Mouse (Mus musculus) midbrain, embryonic 11.5 days (tissue): Measurements from ENCODE around the gene Olfr1251. TPM values are rescaled to one million over a fixed set of nuclear protein-coding genes. Genes with fewer than 3 reads are reported as not detected.
"Not testable (repeated sequence)": the region's sequence is repeated elsewhere in the genome, so short reads cannot be mapped to it uniquely, and the experiment has no call there.

Experiments
- ATAC-seq: fragments of 200-750 bp; cut with Nextera tagmentation; 2 replicates; pipeline ENCODE4 v1.8.0; 2017; ENCODE audit warnings: moderate TSS enrichment, moderate library complexity; ENCODE audit not compliant: low FRiP score
- DNase-seq: peaks from one replicate; pipeline ENCODE4 v3.0.0; 2015; ENCODE audit warnings: low spot score; ENCODE audit errors: missing footprints
- H3K27ac ChIP-seq: fragments of 300-500 bp; sonication (generic); 2 replicates; pipeline ENCODE4 v1.5.1; 2014; ENCODE audit warnings: low read depth, low read length
- H3K27me3 ChIP-seq: fragments of 300-500 bp; sonication (generic); 2 replicates; pipeline ENCODE4 v1.6.1; 2014; ENCODE audit warnings: mild to moderate bottlenecking, low read length, moderate library complexity, mixed read lengths; ENCODE audit not compliant: control insufficient read depth, insufficient read depth
- H3K36me3 ChIP-seq: fragments of 300-500 bp; sonication (generic); 2 replicates; pipeline ENCODE4 v1.6.1; 2014; ENCODE audit warnings: mild to moderate bottlenecking, low read length, moderate library complexity, mixed read lengths; ENCODE audit not compliant: control insufficient read depth, insufficient read depth
- H3K4me1 ChIP-seq: fragments of 300-500 bp; sonication (generic); 2 replicates; pipeline ENCODE4 v1.6.1; 2014; ENCODE audit warnings: low read length; ENCODE audit not compliant: control insufficient read depth, insufficient read depth
- H3K4me2 ChIP-seq: fragments of 300-500 bp; sonication (generic); 2 replicates; pipeline ENCODE4 v1.6.1; 2014; ENCODE audit warnings: mild to moderate bottlenecking, moderate library complexity
- H3K4me3 ChIP-seq: fragments of 300-500 bp; sonication (generic); 2 replicates; pipeline ENCODE4 v1.5.1; 2014; ENCODE audit warnings: low read depth, low read length
- H3K9ac ChIP-seq: fragments of 300-500 bp; sonication (generic); 2 replicates; pipeline ENCODE4 v1.6.1; 2014; ENCODE audit warnings: low read length
- H3K9me3 ChIP-seq: fragments of 300-500 bp; sonication (generic); 2 replicates; pipeline ENCODE4 v1.6.1; 2016; ENCODE audit warnings: low read length; ENCODE audit not compliant: control insufficient read depth
- WGBS: fragments of 180-500 bp; shearing (Covaris S2); extraction: QIAGEN DNeasy Blood & Tissue Kit; methylation state at CpG from one replicate; pipeline ENCODE4 v1.1.7; 2014; 5-methylcytosine and 5-hydroxymethylcytosine counted together
- polyA plus RNA-seq: library from polyadenylated mRNA; unstranded; fragments of >200 nt; fragmentation: Nextera tagmentation; extraction: Ambion mirVana; gene quantifications from 2 replicates; pipeline ENCODE4 v1.2.1, GENCODE M21; 2014

The Olfr1251 gene
- not detected in 2 replicates for polyA plus RNA-seq

DNA sequence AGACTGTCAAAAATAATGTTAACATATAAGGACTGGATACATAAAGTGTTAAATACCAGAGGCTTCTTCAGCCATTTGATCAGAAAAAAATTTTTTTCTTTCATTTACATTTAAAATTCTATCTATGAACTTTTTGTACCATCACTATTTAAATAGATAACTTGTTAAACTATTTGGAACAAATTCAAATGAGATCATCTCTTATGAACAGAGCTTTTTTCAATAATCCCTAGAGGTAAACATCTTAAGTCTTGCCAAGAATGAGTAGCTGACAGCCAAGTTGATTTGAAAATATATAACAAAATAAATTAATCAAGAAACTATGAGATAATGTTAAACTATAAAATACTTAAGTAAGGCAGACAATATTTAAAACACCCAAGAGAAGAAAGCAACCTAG is at the start of gene Olfr1251:
Gene Olfr1251 (minus strand): TSS at position 101 of the 400 bp plus-strand sequence.
- H3K27ac ChIP-seq: no peak within 1 kb of the TSS
- H3K9ac ChIP-seq: no peak within 1 kb of the TSS
- DNase-seq: no peak
- H3K27me3 ChIP-seq: no peaks in the 10 kb centered on the region
- no peak within 1 kb of the TSS for H3K4me2 ChIP-seq
- H3K9me3 ChIP-seq: no peaks in the 10 kb centered on the region
- no peak within 1 kb of the TSS for H3K4me3 ChIP-seq
- H3K36me3 ChIP-seq: no peaks in the 10 kb centered on the region
- ATAC-seq: no peak
- H3K4me1 ChIP-seq: no peaks in the 10 kb centered on the region

DNA sequence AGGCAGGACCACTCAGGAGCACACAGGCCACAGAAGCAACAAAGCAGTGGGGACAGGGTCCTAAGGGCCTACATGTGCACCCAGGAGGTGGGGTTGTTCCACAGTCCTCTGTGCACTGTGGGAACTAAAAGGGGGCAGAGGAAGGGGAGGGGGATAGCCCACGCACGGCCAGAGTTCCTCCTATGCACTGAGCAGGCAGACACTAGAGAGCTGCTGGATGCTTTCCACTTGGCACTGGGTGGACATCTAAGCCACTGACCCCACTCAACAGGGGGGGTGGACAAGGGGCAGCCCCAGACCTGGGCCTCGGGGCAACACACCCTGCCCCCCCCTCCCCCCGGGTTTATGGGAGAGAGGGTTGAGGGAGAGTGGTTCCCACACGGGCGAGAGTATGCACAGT is 20.2 kb upstream of the Olfr1251 start:
- peak; percentile 42; the same call in 1 of the 2 replicates for ATAC-seq
- no peak overlapping the region for H3K4me2 ChIP-seq
- WGBS: 78% methylated on average over 6 of the region's 6 CpGs

DNA sequence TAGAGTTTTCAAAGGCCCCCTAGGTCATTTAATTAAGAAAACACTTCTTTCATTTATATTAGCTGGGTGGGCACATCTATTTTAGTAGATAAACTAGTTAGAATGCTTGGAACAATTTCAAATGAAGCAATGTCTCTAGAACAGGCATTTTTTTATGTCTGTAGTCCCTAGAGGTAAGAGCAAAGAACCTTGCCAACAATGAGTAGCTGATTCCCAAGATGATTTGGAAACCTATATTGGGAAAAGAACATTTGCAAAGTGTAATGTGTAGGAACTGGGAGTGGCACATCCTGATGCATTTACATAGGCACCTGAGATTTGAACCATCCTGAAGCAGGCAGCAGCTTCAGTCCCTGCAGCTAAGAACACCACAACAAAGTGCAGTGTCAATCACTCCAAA is 10.4 kb downstream of the Olfr1251 start, which contains the start of gene Olfr1250:
Gene Olfr1250 (minus strand): TSS at position 101 of the 400 bp plus-strand sequence.
- H3K36me3 ChIP-seq: no peaks in the 10 kb centered on the region
- H3K9ac ChIP-seq: no peak within 1 kb of the TSS
- no peaks in the 10 kb centered on the region for H3K27me3 ChIP-seq
- H3K4me1 ChIP-seq: no peaks in the 10 kb centered on the region
- ATAC-seq (no peak), DNase-seq (no peak)
- no peaks in the 10 kb centered on the region for H3K9me3 ChIP-seq
- H3K4me2 ChIP-seq: no peak within 1 kb of the TSS
- no peak within 1 kb of the TSS for H3K27ac ChIP-seq
- H3K4me3 ChIP-seq: no peak within 1 kb of the TSS

More for the DNA sequence above, 20.2 kb upstream of the Olfr1251 start:
- DNase-seq: no peak
- no peaks in the 10 kb centered on the region for H3K4me1 ChIP-seq
- H3K9me3 ChIP-seq: no peaks in the 10 kb centered on the region
- H3K36me3 ChIP-seq: no peaks in the 10 kb centered on the region
- H3K9ac ChIP-seq: no peak overlapping the region
- no peaks in the 10 kb centered on the region for H3K27me3 ChIP-seq
- no peak overlapping the region for H3K27ac ChIP-seq
- H3K4me3 ChIP-seq: no peak overlapping the region

DNA sequence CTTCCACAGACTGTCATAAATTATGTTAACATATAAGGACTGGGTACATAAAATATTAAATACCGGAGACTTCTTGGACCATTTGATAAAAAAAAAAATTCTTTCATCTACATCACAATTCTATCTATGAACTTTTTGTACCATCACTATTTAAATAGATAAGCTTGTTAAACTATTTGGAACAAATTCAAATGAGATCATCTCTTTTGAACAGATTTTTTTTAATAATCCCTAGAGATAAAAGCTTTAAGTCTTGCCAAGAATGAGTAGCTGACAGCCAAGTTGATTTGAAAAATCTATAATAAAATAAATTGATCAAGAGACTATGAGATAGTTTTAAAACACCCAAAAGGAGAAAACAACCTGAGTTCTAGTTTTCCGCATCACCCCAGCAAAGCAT is 36.9 kb downstream of the Olfr1251 start, which contains the start of gene Olfr1249:
Gene Olfr1249 (minus strand): TSS at position 101 of the 400 bp plus-strand sequence.
- 94% methylated on average over 2 of the region's 2 CpGs for WGBS
- Histone ChIP-seq H3K27ac (no peak within 1 kb of the TSS), H3K9me3 (no peaks in the 10 kb centered on the region), H3K4me1 (no peaks in the 10 kb centered on the region), H3K36me3 (no peaks in the 10 kb centered on the region), H3K4me3 (no peak within 1 kb of the TSS), H3K9ac (no peak within 1 kb of the TSS), H3K4me2 (no peak within 1 kb of the TSS), H3K27me3 (no peaks in the 10 kb centered on the region)
- ATAC-seq (no peak), DNase-seq (no peak)

DNA sequence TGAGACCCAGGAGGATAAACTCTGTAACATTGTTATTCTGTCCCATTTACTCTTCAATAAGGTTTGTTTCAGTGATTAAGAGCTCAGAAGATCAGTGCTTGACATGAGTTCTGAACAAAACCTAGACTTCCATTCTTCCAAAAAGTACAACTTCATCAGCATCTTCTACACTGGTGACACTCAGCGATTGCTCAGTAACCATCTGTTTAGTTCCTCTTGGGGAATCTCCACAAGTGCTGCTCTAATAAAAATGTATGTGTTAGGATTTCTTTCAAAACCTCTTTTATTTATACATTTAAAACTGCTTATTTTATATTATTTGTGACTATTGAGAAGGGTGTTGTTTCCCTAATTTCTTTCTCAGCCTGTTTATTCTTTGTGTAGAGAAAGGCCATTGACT is 53.6 kb downstream of the Olfr1251 start, which contains the start of gene Olfr1248:
Gene Olfr1248 (minus strand): TSS at position 101 of the 400 bp plus-strand sequence.
- H3K4me3 ChIP-seq, H3K4me2 ChIP-seq, H3K27me3 ChIP-seq, H3K4me1 ChIP-seq, H3K36me3 ChIP-seq, DNase-seq, ATAC-seq, H3K27ac ChIP-seq, H3K9me3 ChIP-seq, H3K9ac ChIP-seq: not testable (repeated sequence)
- WGBS: 90% methylated on average over 1 of the region's 1 CpGs

Other genes starting within 250 kb of the Olfr1251 start
- not detected in 2 replicates for gene Olfr1240, start 228.9 kb downstream of the Olfr1251 start, polyA plus RNA-seq
- gene Olfr1241, start 184.8 kb downstream of the Olfr1251 start, polyA plus RNA-seq: not detected in 2 replicates
- gene Olfr1242, start 173.6 kb downstream of the Olfr1251 start, polyA plus RNA-seq: not detected in 2 replicates
- not detected in 2 replicates for gene Olfr1243, start 140.4 kb downstream of the Olfr1251 start, polyA plus RNA-seq
- not detected in 2 replicates for gene Olfr1245, start 93.5 kb downstream of the Olfr1251 start, polyA plus RNA-seq
- not detected in 2 replicates for gene Olfr1246, start 78.8 kb downstream of the Olfr1251 start, polyA plus RNA-seq
- not detected in 2 replicates for gene Olfr1247, start 57.8 kb downstream of the Olfr1251 start, polyA plus RNA-seq
- not detected in 2 replicates for gene Olfr1248, start 53.7 kb downstream of the Olfr1251 start, polyA plus RNA-seq
- gene Olfr1249, start 37.0 kb downstream of the Olfr1251 start, polyA plus RNA-seq: not detected in 2 replicates
- not detected in 2 replicates for gene Olfr1250, start 10.5 kb downstream of the Olfr1251 start, polyA plus RNA-seq
- not detected in 2 replicates for gene Olfr1252, start 53.1 kb upstream of the Olfr1251 start, polyA plus RNA-seq
- gene Olfr1253, start 85.2 kb upstream of the Olfr1251 start, polyA plus RNA-seq: not detected in 2 replicates
- gene Olfr1254, start 121.7 kb upstream of the Olfr1251 start, polyA plus RNA-seq: not detected in 2 replicates
- not detected in 2 replicates for gene Olfr1255, start 140.1 kb upstream of the Olfr1251 start, polyA plus RNA-seq
- gene Olfr1256, start 169.6 kb upstream of the Olfr1251 start, polyA plus RNA-seq: not detected in 2 replicates
- not detected in 2 replicates for gene Olfr48, start 176.3 kb upstream of the Olfr1251 start, polyA plus RNA-seq
- gene Olfr1257, start 206.5 kb upstream of the Olfr1251 start, polyA plus RNA-seq: not detected in 2 replicates